Mouse (Mus musculus) activated CD4-positive, CD25-positive, alpha-beta regulatory T cell, adult 4 months (primary cell): ENCODE data around the gene Ifi211. TPM values are rescaled to one million over a fixed set of nuclear protein-coding genes. Genes with fewer than 3 reads are reported as not detected.
"Not testable (repeated sequence)": the region's sequence is repeated elsewhere in the genome, so short reads cannot be mapped to it uniquely, and the experiment has no call there.

Source experiments
- ATAC-seq: one replicate; pipeline ENCODE4 v1.8.0; 2017
- polyA plus RNA-seq, 2 experiments: library from polyadenylated mRNA; unstranded; fragments of 100-300 nt; shearing (Covaris generic); gene quantifications; one replicate each; pipeline ENCODE4 v1.2.1; 2017

The Ifi211 gene
- polyA plus RNA-seq, 2 experiments from 2014 or later, result 3.1 to 3.2 TPM

DNA sequence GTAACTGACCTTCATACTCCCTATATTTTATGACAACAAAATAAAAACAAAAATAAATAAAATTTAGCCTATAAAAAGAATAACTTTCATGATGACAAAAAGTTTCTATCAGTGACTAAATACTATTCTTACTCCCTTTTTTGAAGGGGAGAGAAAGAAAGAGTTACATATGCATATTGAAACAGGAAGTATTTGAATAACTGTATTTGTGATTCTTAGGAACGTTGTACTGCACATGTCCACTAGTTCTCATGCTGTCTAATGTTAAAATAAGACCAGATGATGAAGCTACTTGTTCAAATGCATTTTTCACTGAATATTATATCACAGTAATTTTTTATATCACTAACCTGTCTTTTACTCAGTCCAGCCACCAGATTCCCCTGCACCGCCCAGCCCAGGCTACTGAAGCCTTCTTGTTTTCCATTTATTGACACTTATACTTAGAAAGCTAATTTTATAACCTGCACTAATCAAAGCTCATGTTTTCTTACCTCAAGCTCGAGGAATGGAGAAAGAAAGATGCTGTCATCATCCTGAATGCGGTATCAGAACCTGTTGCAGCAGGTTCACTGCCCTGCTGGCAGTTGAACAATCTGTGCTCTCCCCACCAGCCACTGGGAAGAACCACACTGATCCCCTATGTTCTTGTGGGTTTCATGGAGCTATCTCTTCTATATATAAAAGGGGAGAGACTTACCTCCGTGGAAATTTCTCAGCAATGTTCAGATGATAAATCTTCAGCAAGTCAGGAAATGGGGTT, 33.4 kb downstream of the Ifi211 start:
- peak; percentile 25 for ATAC-seq

GRCm38 (mm10) chr1:173878264-173878663, 34.6 kb downstream of the Ifi211 start:
- ATAC-seq, result peak; percentile 41

GRCm38 (mm10) chr1:173877125-173877524, 35.7 kb downstream of the Ifi211 start:
- ATAC-seq, result not testable (repeated sequence)

DNA sequence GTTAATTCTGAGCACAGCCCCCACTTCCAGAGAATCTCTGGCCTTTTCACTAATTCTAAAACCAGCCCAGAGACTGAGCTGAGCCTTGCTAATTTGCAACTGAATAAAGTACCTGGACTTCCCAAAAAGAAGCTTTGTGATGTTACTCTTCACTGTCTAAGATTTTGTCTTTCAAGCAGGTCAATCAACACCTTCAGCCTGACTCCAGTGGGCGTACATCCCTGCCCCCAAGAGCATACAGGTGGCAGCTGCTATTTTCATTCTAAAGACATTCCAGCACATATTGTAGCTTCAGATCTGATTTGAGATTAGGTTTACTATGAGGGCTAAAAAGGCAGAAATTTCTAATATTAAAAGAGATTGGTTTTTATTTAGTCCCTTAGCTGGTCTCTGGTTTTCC, 44.3 kb downstream of the Ifi211 start:
- not testable (repeated sequence) for ATAC-seq

GRCm38 (mm10) chr1:173866504-173866903, 46.3 kb downstream of the Ifi211 start:
- ATAC-seq, result no peak

DNA sequence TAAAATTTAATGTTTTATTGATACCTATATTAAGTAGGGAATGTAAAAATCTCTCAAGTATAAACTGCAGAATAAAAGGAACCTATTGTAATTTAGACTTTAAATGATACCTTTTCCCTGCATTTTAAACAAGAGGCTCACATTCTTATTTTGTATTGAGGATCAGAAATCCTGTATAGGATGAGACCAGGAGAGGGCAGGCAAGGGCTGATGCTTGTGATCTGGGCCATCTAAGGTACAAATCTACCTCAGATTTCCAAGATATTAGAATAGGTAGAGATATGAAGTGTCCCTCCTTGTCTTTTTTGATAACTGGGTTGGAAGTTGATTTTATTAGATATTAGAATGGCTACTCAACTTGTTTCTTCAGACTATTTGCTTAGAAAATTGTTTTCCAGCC, 59.1 kb downstream of the Ifi211 start:
- ATAC-seq, result peak; percentile 54

- ATAC-seq, result not testable (repeated sequence)
Observed at GRCm38 (mm10) chr1:173852853-173853252, 60.0 kb downstream of the Ifi211 start.

Other genes with a start within 250 kb of the Ifi211 start
- gene Ifi208, start 239.4 kb downstream of the Ifi211 start, polyA plus RNA-seq, result 10 to 100 TPM; 61.1 to 77.0 TPM
- under 1 TPM; 0.13 to 0.27 TPM for gene Ifi207, start 171.3 kb downstream of the Ifi211 start, polyA plus RNA-seq
- gene Ifi204, start 146.1 kb downstream of the Ifi211 start, polyA plus RNA-seq, result 1 to 10 TPM; 1.0 to 1.1 TPM
- 100 to 1,000 TPM; 388 to 517 TPM for gene Mndal, start 29.4 kb upstream of the Ifi211 start, polyA plus RNA-seq
- 100 to 1,000 TPM; 295 to 386 TPM for gene Ifi203, start 29.6 kb upstream of the Ifi211 start, polyA plus RNA-seq
- gene Ifi202b, start 69.7 kb upstream of the Ifi211 start, polyA plus RNA-seq, result not detected
- not detected for gene Ifi205, start 118.8 kb upstream of the Ifi211 start, polyA plus RNA-seq
- under 1 TPM in 1 of 2 experiments, not detected in 1; 0.15 TPM for gene Olfr433, start 127.7 kb upstream of the Ifi211 start, polyA plus RNA-seq
- gene Olfr432, start 136.2 kb upstream of the Ifi211 start, polyA plus RNA-seq, result not detected
- not detected for gene Olfr430, start 153.6 kb upstream of the Ifi211 start, polyA plus RNA-seq
- not detected for gene Olfr429, start 171.3 kb upstream of the Ifi211 start, polyA plus RNA-seq
- not detected for gene Olfr427, start 183.8 kb upstream of the Ifi211 start, polyA plus RNA-seq
- not detected for gene Olfr231, start 208.1 kb upstream of the Ifi211 start, polyA plus RNA-seq
- gene Olfr424, start 218.5 kb upstream of the Ifi211 start, polyA plus RNA-seq, result not detected
- not detected for gene Olfr420, start 242.6 kb upstream of the Ifi211 start, polyA plus RNA-seq